Mouse (Mus musculus) Patski (cell line): Measurements from ENCODE around the gene Ndufs1. TPM values are rescaled to one million over a fixed set of nuclear protein-coding genes. Genes with fewer than 3 reads are reported as not detected.

Source experiments
- ATAC-seq: fragments of 100-300 bp; one replicate; pipeline ENCODE4 v1.8.0; 2021
- CTCF ChIA-PET: fragments of 350-600 bp; sonication (Branson Sonifier 250); formaldehyde crosslinking; loops from one replicate; lab custom pipeline; 2022; ENCODE audit warnings: inconsistent platforms; lab: Charles Lee
- POLR2A ChIA-PET: fragments of 350-600 bp; sonication (Branson Sonifier 250); formaldehyde crosslinking; loops from one replicate; lab custom pipeline; 2022; ENCODE audit warnings: antibody characterized with exemption, inconsistent platforms; lab: Charles Lee
- DNase-seq: peaks from one replicate; pipeline ENCODE4 v3.0.0-alpha.2; 2011; ENCODE audit warnings: low read depth, low spot score
- H3K27me3 ChIP-seq: fragments of 371-371 bp; one replicate; pipeline ENCODE4 v1.5.1; 2021
- CTCF ChIP-seq: fragments of 100-300 bp; IDR thresholded peaks from one replicate; pipeline ENCODE4 v1.5.1; 2021
- in situ Hi-C: fragments of 300-500 bp; cut with MboI; formaldehyde crosslinking; loops from 3 replicates; pipeline ENCODE4 v1.11.1; 2018; ENCODE audit warnings: low pct_unique_long_range_greater_than_20kb, mixed read lengths
- polyA plus RNA-seq: library from polyadenylated mRNA; unstranded; gene quantifications from one replicate; pipeline ENCODE4 v1.2.3, GENCODE M21; 2021

Ndufs1 gene
- polyA plus RNA-seq, 1 experiment from 2014 or later = 203 TPM

GRCm38 (mm10) chr1:63100196-63100595, 76.4 kb downstream of the Ndufs1 start:
- in situ Hi-C loops = no loop called here
- ATAC-seq (no peak), DNase-seq (no peak)
- no peak for TF ChIP-seq CTCF
- CTCF ChIA-PET = interaction anchor here (1.4 to 3.1 kb wide), 2 partner anchors 10 to 50 kb away, joined by 3 to 11 read pairs; no protein-coding TSS in a partner anchor
- POLR2A ChIA-PET = no interaction called here
- no peaks in the 10 kb centered on the region for H3K27me3 ChIP-seq

GRCm38 (mm10) chr1:63098831-63099230, 77.8 kb downstream of the Ndufs1 start:
- in situ Hi-C loops = no loop called here
- no peak for TF ChIP-seq CTCF
- no peaks in the 10 kb centered on the region for H3K27me3 ChIP-seq
- ChIA-PET POLR2A (no interaction called here), CTCF (interaction anchor here (1.2 to 3.1 kb wide), 3 partner anchors 9 to 51 kb away, joined by 3 to 11 read pairs (median 3); no protein-coding TSS in a partner anchor)
- DNase-seq = no peak
- ATAC-seq = no peak

- ChIA-PET CTCF (no interaction called here), POLR2A (interaction anchor here (0.9 kb wide), 1 partner anchor 16 kb away, joined by 3 read pairs; no protein-coding TSS in a partner anchor)
- TF ChIP-seq CTCF = no peak
- ATAC-seq (no peak), DNase-seq (no peak)
- H3K27me3 ChIP-seq = no peaks in the 10 kb centered on the region
- in situ Hi-C loops = no loop called here
Observed at GRCm38 (mm10) chr1:63096071-63096470, 80.6 kb downstream of the Ndufs1 start.

Other genes starting within 250 kb of the Ndufs1 start
- 9.6 TPM for gene Ino80d, start 62.2 kb downstream of the Ndufs1 start, polyA plus RNA-seq
- gene Eef1b2, start within 50 bp of the Ndufs1 start, polyA plus RNA-seq = 1,117 TPM
- not detected for gene Gpr1, start 37.7 kb upstream of the Ndufs1 start, polyA plus RNA-seq
- not detected for gene Zdbf2, start 96.4 kb upstream of the Ndufs1 start, polyA plus RNA-seq